Mouse (Mus musculus) erythroblast, embryonic 14.5 days (primary cell): ENCODE measurements at regions not wholly inside any gene's neighbourhood (a gene's known extent, or its start where the extent isn't known, plus 50 kb on each side); places are given as distances from the start of the nearest gene placed in this dataset.

Experiments
- GATA1 ChIP-seq: IDR thresholded peaks from 2 replicates; pipeline ENCODE4 v1.6.1; 2012; ENCODE audit warnings: low read length, inconsistent platforms, mixed read lengths
- TAL1 ChIP-seq: IDR thresholded peaks from 3 replicates; pipeline ENCODE4 v1.6.1; 2012; ENCODE audit warnings: low read length, inconsistent platforms, mixed read lengths

DNA sequence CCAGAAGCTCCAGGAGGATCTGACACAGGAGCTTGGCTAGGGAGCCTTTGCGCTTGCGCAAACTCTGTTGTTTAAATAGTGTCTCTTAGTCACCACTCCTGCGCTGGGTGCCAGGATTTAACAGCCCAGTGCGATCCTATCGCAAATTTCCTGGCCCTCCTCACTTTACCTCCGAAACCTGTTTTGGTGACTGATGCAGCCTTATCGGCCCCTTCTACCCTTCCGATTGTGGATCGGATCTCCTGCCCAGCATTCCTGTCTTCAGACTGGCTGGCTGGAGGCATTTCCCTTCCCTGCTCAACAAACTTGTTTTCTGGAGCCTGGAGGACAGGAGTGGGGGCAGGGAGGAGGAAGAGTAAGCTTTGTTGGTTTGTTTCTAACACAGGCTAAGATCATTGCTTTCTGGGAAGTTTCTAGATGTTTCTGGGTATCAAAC lies 56.0 kb upstream of the Cdkn3 start:
- TF ChIP-seq GATA1 (no peak), TAL1 (no peak)
